Comparison of ENCODE assay signal across 15 mouse cellular contexts in the genomic region with DNA sequence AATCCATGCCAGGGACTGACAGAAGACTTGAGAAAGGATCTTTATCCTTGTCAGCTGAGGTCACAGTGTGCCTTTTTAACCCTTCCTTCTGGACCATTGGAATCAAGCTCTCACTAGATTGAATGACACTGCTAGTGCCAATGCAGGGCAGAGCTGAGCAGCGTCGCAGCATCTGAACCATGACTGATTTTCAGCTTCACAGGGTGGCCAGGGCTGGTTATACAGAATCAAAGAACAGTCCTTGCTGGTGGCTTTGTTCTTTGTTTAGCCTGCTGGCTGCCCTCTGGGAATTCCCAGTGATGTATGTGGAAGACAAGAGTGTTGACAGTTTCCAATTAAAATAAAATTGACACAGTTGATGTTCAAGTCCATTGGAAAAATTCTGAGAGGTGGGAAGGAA. TPM values are rescaled to one million over a fixed set of nuclear protein-coding genes. Genes with fewer than 3 reads are reported as not detected.
DNase-seq lines count a peak whose midpoint lies in the region; ATAC-seq and TF ChIP-seq lines count a peak whose summit lies in the region.
"Had no signal": no experiment of that assay in that cellular context is flagged by ENCODE, and none has a peak within 500 bp of the region (broad histone marks: within the 10 kb centered on the region; RNA-seq: fewer than 3 reads in every experiment).

No protein-coding gene starts in this region.

- peaks cover 37% of the 10 kb centered on the region for H3K36me3 ChIP-seq in neural tube, embryonic 12.5 days
- H3K36me3 ChIP-seq in neural tube, embryonic 15.5 days = peaks cover 36% of the 10 kb centered on the region
- peaks cover 62% of the 10 kb centered on the region for H3K36me3 ChIP-seq in hindbrain, embryonic 14.5 days (replicated peaks; ENCODE audit: control insufficient read depth, insufficient read depth)
- H3K36me3 ChIP-seq in midbrain, embryonic 14.5 days (ENCODE audit: control insufficient read depth, insufficient read depth, low read length) = peaks cover 45% of the 10 kb centered on the region
- peaks cover 10% of the 10 kb centered on the region; the same call in 1 of the 2 replicates for H3K36me3 ChIP-seq in stomach, postnatal 0 days (ENCODE audit: control insufficient read depth, insufficient read depth, low read length)

- H3K4me2 ChIP-seq in neural tube, embryonic 12.5 days (replicated peaks) = no peak overlapping the region
- H3K4me2 ChIP-seq in neural tube, embryonic 15.5 days = no peak overlapping the region
- no peak overlapping the region for H3K4me2 ChIP-seq in hindbrain, embryonic 14.5 days (replicated peaks)
- no peak overlapping the region for H3K4me2 ChIP-seq in midbrain, embryonic 14.5 days (ENCODE audit: low read length)
- no peak overlapping the region for H3K4me2 ChIP-seq in stomach, postnatal 0 days (replicated peaks; ENCODE audit: low read depth)
- H3K4me2 ChIP-seq: embryonic facial prominence, embryonic 12.5 days; heart, embryonic 15.5 days; lung, embryonic 15.5 days had no signal

- no peaks in the 10 kb centered on the region for H3K4me1 ChIP-seq in neural tube, embryonic 12.5 days
- no peaks in the 10 kb centered on the region for H3K4me1 ChIP-seq in neural tube, embryonic 15.5 days
- peaks cover 13% of the 10 kb centered on the region; the same call in 1 of the 2 replicates for H3K4me1 ChIP-seq in hindbrain, embryonic 14.5 days (replicated peaks; ENCODE audit: control insufficient read depth, insufficient read depth, low read length)
- no peaks in the 10 kb centered on the region; the same call in 1 of the 2 replicates for H3K4me1 ChIP-seq in midbrain, embryonic 14.5 days (ENCODE audit: control insufficient read depth, insufficient read depth, low read length)
- no peaks in the 10 kb centered on the region for H3K4me1 ChIP-seq in stomach, postnatal 0 days (replicated peaks; ENCODE audit: control insufficient read depth, insufficient read depth)
- H3K4me1 ChIP-seq: embryonic facial prominence, embryonic 12.5 days; heart, embryonic 15.5 days; lung, embryonic 15.5 days had no signal

- no peak overlapping the region for H3K27ac ChIP-seq in neural tube, embryonic 12.5 days
- H3K27ac ChIP-seq in neural tube, embryonic 15.5 days (replicated peaks) = no peak overlapping the region
- peak overlapping the region; percentile 28 for H3K27ac ChIP-seq in hindbrain, embryonic 14.5 days
- peak overlapping the region; percentile 46; the same call in 1 of the 2 replicates for H3K27ac ChIP-seq in midbrain, embryonic 14.5 days (replicated peaks; ENCODE audit: low read depth, low read length)
- H3K27ac ChIP-seq in stomach, postnatal 0 days (replicated peaks) = no peak overlapping the region
- H3K27ac ChIP-seq: embryonic facial prominence, embryonic 12.5 days; heart, embryonic 15.5 days; lung, embryonic 15.5 days had no signal

- no peaks in the 10 kb centered on the region for H3K9me3 ChIP-seq in neural tube, embryonic 12.5 days
- H3K9me3 ChIP-seq in neural tube, embryonic 15.5 days (replicated peaks) = no peaks in the 10 kb centered on the region
- H3K9me3 ChIP-seq in hindbrain, embryonic 14.5 days (ENCODE audit: control insufficient read depth, low read length) = no peaks in the 10 kb centered on the region
- H3K9me3 ChIP-seq in midbrain, embryonic 14.5 days (ENCODE audit: control insufficient read depth, low read length) = no peaks in the 10 kb centered on the region
- no peaks in the 10 kb centered on the region for H3K9me3 ChIP-seq in stomach, postnatal 0 days (ENCODE audit: control insufficient read depth, low read length)
- H3K9me3 ChIP-seq: embryonic facial prominence, embryonic 12.5 days; heart, embryonic 15.5 days; lung, embryonic 15.5 days had no signal

- TF ChIP-seq CTCF in stomach, postnatal 0 days (IDR thresholded peaks at IDR 0.05; ENCODE audit: low read depth) = no peak

- no peaks in the 10 kb centered on the region for H3K27me3 ChIP-seq in neural tube, embryonic 12.5 days (replicated peaks)
- H3K27me3 ChIP-seq in neural tube, embryonic 15.5 days (replicated peaks) = no peaks in the 10 kb centered on the region
- no peaks in the 10 kb centered on the region for H3K27me3 ChIP-seq in hindbrain, embryonic 14.5 days (ENCODE audit: control insufficient read depth, insufficient read depth, low read length)
- no peaks in the 10 kb centered on the region for H3K27me3 ChIP-seq in midbrain, embryonic 14.5 days (ENCODE audit: control insufficient read depth, insufficient read depth, low read length)
- H3K27me3 ChIP-seq in stomach, postnatal 0 days (ENCODE audit: control insufficient read depth, insufficient read depth, low read length) = no peaks in the 10 kb centered on the region
- H3K27me3 ChIP-seq: embryonic facial prominence, embryonic 12.5 days; heart, embryonic 15.5 days; lung, embryonic 15.5 days had no signal

- peak; percentile 32 for DNase-seq in hindbrain, embryonic 14.5 days (ENCODE audit: low spot score)
- peak; percentile 67 for DNase-seq in midbrain, embryonic 14.5 days
- no peak for DNase-seq in cerebellum, adult 9-10 months
- no peak for DNase-seq in stomach, postnatal 0 days (ENCODE audit: low spot score)
- DNase-seq: adrenal gland, postnatal 10 days; cerebellum, postnatal 14 days; right cerebral cortex, adult 18-20 months had no signal

- no peak overlapping the region for H3K9ac ChIP-seq in neural tube, embryonic 12.5 days
- no peak overlapping the region for H3K9ac ChIP-seq in neural tube, embryonic 15.5 days (replicated peaks)
- H3K9ac ChIP-seq in hindbrain, embryonic 14.5 days = 0 out of 2 replicates have a peak overlapping the region, but pooled peaks have one; percentile 8
- H3K9ac ChIP-seq in midbrain, embryonic 14.5 days (replicated peaks; ENCODE audit: low read length) = no peak overlapping the region
- no peak overlapping the region for H3K9ac ChIP-seq in stomach, postnatal 0 days (ENCODE audit: low read length)
- H3K9ac ChIP-seq: embryonic facial prominence, embryonic 12.5 days; heart, embryonic 15.5 days; lung, embryonic 15.5 days had no signal

- no peak for TF ChIP-seq EP300 in stomach, postnatal 0 days (optimal IDR thresholded peaks at IDR 0.05)

- peak; percentile 72 for ATAC-seq in neural tube, embryonic 12.5 days (ENCODE audit: low FRiP score, low read depth)
- ATAC-seq in neural tube, embryonic 15.5 days (ENCODE audit: low FRiP score) = no peak
- ATAC-seq in hindbrain, embryonic 14.5 days (ENCODE audit: low FRiP score) = peak; percentile 82
- peak; percentile 86; the same call in 1 of the 2 replicates for ATAC-seq in midbrain, embryonic 14.5 days (ENCODE audit: low FRiP score, low TSS enrichment)
- ATAC-seq in frontal cortex, adult (ENCODE audit: low TSS enrichment) = no peak
- ATAC-seq in stomach, postnatal 0 days (ENCODE audit: low FRiP score, low TSS enrichment) = no peak
- ATAC-seq: CD4-positive, CD25-positive, alpha-beta regulatory T cell, adult 4 months; inflammation-experienced regulatory T-cells, adult 6 months had no signal

- 23% methylated on average over 2 of the region's 2 CpGs for WGBS in neural tube, embryonic 12.5 days
- WGBS in neural tube, embryonic 15.5 days = 18% methylated on average over 2 of the region's 2 CpGs
- WGBS in hindbrain, embryonic 14.5 days = 3% methylated on average over 2 of the region's 2 CpGs
- 4% methylated on average over 2 of the region's 2 CpGs for WGBS in midbrain, embryonic 14.5 days
- WGBS in stomach, postnatal 0 days = 74% methylated on average over 2 of the region's 2 CpGs

- H3K4me3 ChIP-seq in neural tube, embryonic 12.5 days = no peak overlapping the region
- no peak overlapping the region for H3K4me3 ChIP-seq in neural tube, embryonic 15.5 days (replicated peaks)
- no peak overlapping the region for H3K4me3 ChIP-seq in hindbrain, embryonic 14.5 days (replicated peaks; ENCODE audit: low read length)
- no peak overlapping the region for H3K4me3 ChIP-seq in midbrain, embryonic 14.5 days (replicated peaks; ENCODE audit: low read depth, low read length)
- H3K4me3 ChIP-seq in stomach, postnatal 0 days (ENCODE audit: low read depth, low read length) = no peak overlapping the region
- H3K4me3 ChIP-seq: embryonic facial prominence, embryonic 12.5 days; heart, embryonic 15.5 days; lung, embryonic 15.5 days had no signal

RNA-seq across cellular contexts. Expression of gene Itgb1, which starts 46.8 kb away (rescaled TPM):
- 158 and 174 TPM in 2 replicates for polyA plus RNA-seq in neural tube, embryonic 12.5 days (2016; fragmentation: Nextera tagmentation; extraction: Ambion mirVana)
- 91.7 and 119 TPM in 2 replicates for polyA plus RNA-seq in neural tube, embryonic 15.5 days (2015; fragmentation: Nextera tagmentation; extraction: Ambion mirVana)
- 101 and 116 TPM in 2 replicates for polyA plus RNA-seq in hindbrain, embryonic 14.5 days (2014; fragmentation: Nextera tagmentation; extraction: Ambion mirVana)
- 49.0 and 90.9 TPM in 2 replicates for polyA plus RNA-seq in midbrain, embryonic 14.5 days (2014; fragmentation: Nextera tagmentation; extraction: Ambion mirVana)
- polyA plus RNA-seq in stomach, postnatal 0 days (2015; fragmentation: Nextera tagmentation; extraction: Ambion mirVana) = 225 and 246 TPM in 2 replicates

Comparison
In these comparisons a context has a peak if more than half of its experiments do, and no peak if none do; other contexts are left out.
1. ATAC-seq: peak in neural tube, embryonic 12.5 days (single experiment), hindbrain, embryonic 14.5 days (single experiment) and midbrain, embryonic 14.5 days (single experiment); none in neural tube, embryonic 15.5 days (single experiment), frontal cortex, adult (single experiment) and stomach, postnatal 0 days (single experiment).
2. H3K27ac ChIP-seq: peak in hindbrain, embryonic 14.5 days (single experiment) and midbrain, embryonic 14.5 days (single experiment); none in neural tube, embryonic 12.5 days (single experiment), neural tube, embryonic 15.5 days (single experiment) and stomach, postnatal 0 days (single experiment).
3. DNase-seq: peak in hindbrain, embryonic 14.5 days (single experiment) and midbrain, embryonic 14.5 days (single experiment); none in cerebellum, adult 9-10 months (single experiment) and stomach, postnatal 0 days (single experiment).